Mouse (Mus musculus): Measurements from ENCODE around the gene Gm17720.
"Not testable (repeated sequence)": the region's sequence is repeated elsewhere in the genome, so short reads cannot be mapped to it uniquely, and the experiment has no call there.

Gene Gm17720

DNA sequence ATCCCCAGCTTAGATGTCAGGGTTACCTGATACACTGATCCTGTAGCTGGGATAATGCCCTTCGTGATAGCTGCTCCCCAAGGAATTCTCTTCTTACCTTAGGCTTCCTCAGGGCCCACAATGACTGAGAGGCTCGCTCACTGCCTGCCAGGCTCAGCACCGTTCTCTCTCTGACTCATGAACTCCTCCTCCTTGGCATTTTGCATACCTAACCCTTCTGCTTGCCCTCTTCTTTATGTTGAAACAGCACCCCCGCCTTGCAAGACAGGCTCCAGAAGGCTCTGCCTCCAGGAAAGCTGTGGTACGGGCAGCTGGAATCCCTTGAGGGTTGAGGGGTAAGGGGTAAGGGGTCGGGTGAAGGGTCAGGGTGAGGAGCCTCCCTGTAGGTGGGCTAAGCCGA lies 63.3 kb downstream of the Gm17720 start:
- no peak for DNase-seq

- no peak for DNase-seq
Measured at GRCm38 (mm10) chr8:110036156-110036555, 66.4 kb downstream of the Gm17720 start.

DNA sequence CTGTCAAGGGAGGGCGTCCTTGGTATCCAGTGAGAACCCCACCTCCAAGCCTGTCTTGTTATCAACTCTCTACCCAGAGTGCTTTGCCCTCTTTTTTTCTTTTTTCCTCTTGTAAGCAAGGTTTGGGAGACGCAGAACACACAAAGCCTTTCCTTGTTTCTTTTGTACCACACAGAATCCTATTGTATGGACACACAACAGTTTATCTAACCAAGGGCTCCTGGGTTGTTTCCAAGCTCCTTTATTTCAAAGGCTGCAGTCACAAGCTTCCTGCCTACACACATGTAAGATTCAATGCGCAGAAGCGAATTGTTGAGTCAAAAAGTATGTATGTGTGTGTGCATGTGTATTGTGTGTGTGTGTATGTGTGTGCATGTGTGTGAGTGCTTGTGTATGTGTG lies 68.2 kb downstream of the Gm17720 start:
- DNase-seq, result no peak

- not testable (repeated sequence) for DNase-seq
Measured at GRCm38 (mm10) chr8:110033771-110034170, 68.8 kb downstream of the Gm17720 start.

All from thymus, postnatal 25 days (tissue).